Mouse (Mus musculus) forebrain, embryonic 15.5 days (tissue): ENCODE data around the gene Hivep3. TPM values are rescaled to one million over a fixed set of nuclear protein-coding genes. Genes with fewer than 3 reads are reported as not detected.

ENCODE experiments used
- ATAC-seq: fragments of 200-750 bp; cut with Nextera tagmentation; replicated peaks from 2 replicates; pipeline ENCODE4 v1.8.0; 2017; ENCODE audit warnings: mild to moderate bottlenecking, moderate TSS enrichment, moderate library complexity
- H3K27ac ChIP-seq: fragments of 300-500 bp; sonication (generic); replicated peaks from 2 replicates; pipeline ENCODE4 v1.5.1; 2015; ENCODE audit warnings: mild to moderate bottlenecking, inconsistent platforms
- H3K27me3 ChIP-seq: fragments of 300-500 bp; sonication (generic); 2 replicates; pipeline ENCODE4 v1.6.1; 2015; ENCODE audit warnings: inconsistent platforms
- H3K36me3 ChIP-seq: fragments of 300-500 bp; sonication (generic); 2 replicates; pipeline ENCODE4 v1.6.1; 2015; ENCODE audit warnings: mild to moderate bottlenecking, inconsistent platforms
- H3K4me1 ChIP-seq: fragments of 300-500 bp; sonication (generic); 2 replicates; pipeline ENCODE4 v1.6.1; 2015; ENCODE audit warnings: inconsistent platforms
- H3K4me2 ChIP-seq: fragments of 300-500 bp; sonication (generic); replicated peaks from 2 replicates; pipeline ENCODE4 v1.6.1; 2015; ENCODE audit warnings: mild to moderate bottlenecking, inconsistent platforms
- H3K4me3 ChIP-seq: fragments of 300-500 bp; sonication (generic); 2 replicates; pipeline ENCODE4 v1.5.1; 2015; ENCODE audit warnings: mild to moderate bottlenecking, inconsistent platforms
- H3K9ac ChIP-seq: fragments of 300-500 bp; sonication (generic); replicated peaks from 2 replicates; pipeline ENCODE4 v1.6.1; 2015; ENCODE audit warnings: mild to moderate bottlenecking, inconsistent platforms
- H3K9me3 ChIP-seq: fragments of 300-500 bp; sonication (generic); 2 replicates; pipeline ENCODE4 v1.6.1; 2016; ENCODE audit warnings: inconsistent platforms
- WGBS: fragments of 180-500 bp; shearing (Covaris S2); methylation state at CpG from one replicate; pipeline ENCODE4 v1.1.7; 2015; ENCODE audit warnings: mixed read lengths; 5-methylcytosine and 5-hydroxymethylcytosine counted together
- polyA plus RNA-seq: library from polyadenylated mRNA; unstranded; fragments of >200 nt; fragmentation: Nextera tagmentation; extraction: Ambion mirVana; gene quantifications from 2 replicates; pipeline ENCODE4 v1.2.1, GENCODE M21; 2015

The Hivep3 gene
- polyA plus RNA-seq, 1 experiment from 2014 or later, result 21.7 TPM

GRCm38 (mm10) chr4:119903328-119903727 is 169.7 kb downstream of the Hivep3 start:
- ATAC-seq, result no peak

GRCm38 (mm10) chr4:119903806-119904205 is 170.2 kb downstream of the Hivep3 start:
- no peak overlapping the region for H3K4me3 ChIP-seq
- H3K36me3 ChIP-seq, result no peaks in the 10 kb centered on the region
- WGBS, result 61% methylated on average over 1 of the region's 1 CpGs
- H3K4me2 ChIP-seq, result no peak overlapping the region
- H3K4me1 ChIP-seq, result peaks cover 27% of the 10 kb centered on the region
- H3K27ac ChIP-seq, result 0 out of 2 replicates have a peak overlapping the region, but pooled peaks have one; percentile 80
- H3K27me3 ChIP-seq, result no peaks in the 10 kb centered on the region
- no peak for ATAC-seq
- H3K9ac ChIP-seq, result no peak overlapping the region
- H3K9me3 ChIP-seq, result no peaks in the 10 kb centered on the region

More at GRCm38 (mm10) chr4:119903328-119903727, 169.7 kb downstream of the Hivep3 start:
- H3K9ac ChIP-seq, result no peak overlapping the region
- no peak overlapping the region for H3K4me3 ChIP-seq
- H3K9me3 ChIP-seq, result no peaks in the 10 kb centered on the region
- H3K4me2 ChIP-seq, result no peak overlapping the region
- H3K27ac ChIP-seq, result 0 out of 2 replicates have a peak overlapping the region, but pooled peaks have one; percentile 80
- no peaks in the 10 kb centered on the region for H3K36me3 ChIP-seq
- peaks cover 27% of the 10 kb centered on the region for H3K4me1 ChIP-seq
- H3K27me3 ChIP-seq, result no peaks in the 10 kb centered on the region

- H3K27me3 ChIP-seq, result no peaks in the 10 kb centered on the region
- no peak overlapping the region for H3K9ac ChIP-seq
- no peak overlapping the region for H3K27ac ChIP-seq
- ATAC-seq, result no peak
- no peaks in the 10 kb centered on the region for H3K9me3 ChIP-seq
- no peak overlapping the region for H3K4me2 ChIP-seq
- 89% methylated on average over 4 of the region's 4 CpGs for WGBS
- no peak overlapping the region for H3K4me3 ChIP-seq
- H3K4me1 ChIP-seq, result peaks cover 27% of the 10 kb centered on the region
- no peaks in the 10 kb centered on the region for H3K36me3 ChIP-seq
These were observed 170.7 kb downstream of the Hivep3 start for GRCm38 (mm10) chr4:119904296-119904695.

GRCm38 (mm10) chr4:119907106-119907505 is 173.5 kb downstream of the Hivep3 start:
- no peak overlapping the region for H3K9ac ChIP-seq
- 88% methylated on average over 4 of the region's 4 CpGs for WGBS
- ATAC-seq, result no peak

GRCm38 (mm10) chr4:119911071-119911904 is 177.7 kb downstream of the Hivep3 start:
- H3K27ac ChIP-seq, result no peak overlapping the region
- H3K36me3 ChIP-seq, result no peaks in the 10 kb centered on the region
- no peaks in the 10 kb centered on the region for H3K27me3 ChIP-seq
- 79% methylated on average over 13 of the region's 13 CpGs for WGBS
- no peak overlapping the region for H3K9ac ChIP-seq
- no peak overlapping the region for H3K4me3 ChIP-seq
- H3K4me2 ChIP-seq, result no peak overlapping the region
- no peaks in the 10 kb centered on the region for H3K4me1 ChIP-seq
- no peaks in the 10 kb centered on the region for H3K9me3 ChIP-seq
- ATAC-seq, result no peak

More at GRCm38 (mm10) chr4:119907106-119907505, 173.5 kb downstream of the Hivep3 start:
- Histone ChIP-seq H3K9me3 (no peaks in the 10 kb centered on the region), H3K27ac (no peak overlapping the region), H3K4me3 (no peak overlapping the region), H3K36me3 (no peaks in the 10 kb centered on the region), H3K4me1 (peaks cover 17% of the 10 kb centered on the region), H3K27me3 (no peaks in the 10 kb centered on the region), H3K4me2 (no peak overlapping the region)

- no peak overlapping the region for H3K4me3 ChIP-seq
- H3K4me1 ChIP-seq, result no peaks in the 10 kb centered on the region
- no peak overlapping the region for H3K9ac ChIP-seq
- no peak for ATAC-seq
- H3K9me3 ChIP-seq, result no peaks in the 10 kb centered on the region
- H3K27me3 ChIP-seq, result no peaks in the 10 kb centered on the region
- WGBS, result 79% methylated on average over 2 of the region's 2 CpGs
- H3K27ac ChIP-seq, result no peak overlapping the region
- no peaks in the 10 kb centered on the region for H3K36me3 ChIP-seq
- no peak overlapping the region for H3K4me2 ChIP-seq
These were observed 178.6 kb downstream of the Hivep3 start for GRCm38 (mm10) chr4:119912216-119912615.

- WGBS, result 13% methylated on average over 4 of the region's 4 CpGs
- Histone ChIP-seq H3K36me3 (no peaks in the 10 kb centered on the region), H3K4me1 (no peaks in the 10 kb centered on the region), H3K27me3 (no peaks in the 10 kb centered on the region), H3K4me3 (no peak overlapping the region), H3K9ac (no peak overlapping the region), H3K9me3 (no peaks in the 10 kb centered on the region), H3K27ac (no peak overlapping the region), H3K4me2 (no peak overlapping the region)
- ATAC-seq, result no peak
These were observed 180.6 kb downstream of the Hivep3 start for GRCm38 (mm10) chr4:119914194-119914593.

- no peak overlapping the region for H3K4me3 ChIP-seq
- ATAC-seq, result no peak
- no peaks in the 10 kb centered on the region for H3K4me1 ChIP-seq
- H3K9ac ChIP-seq, result no peak overlapping the region
- H3K27me3 ChIP-seq, result no peaks in the 10 kb centered on the region
- H3K4me2 ChIP-seq, result no peak overlapping the region
- no peaks in the 10 kb centered on the region for H3K36me3 ChIP-seq
- H3K9me3 ChIP-seq, result no peaks in the 10 kb centered on the region
- H3K27ac ChIP-seq, result no peak overlapping the region
- WGBS, result 79% methylated on average over 2 of the region's 2 CpGs
These were observed 181.5 kb downstream of the Hivep3 start for GRCm38 (mm10) chr4:119915069-119915468.

- Histone ChIP-seq H3K36me3 (no peaks in the 10 kb centered on the region), H3K27ac (no peak overlapping the region), H3K27me3 (no peaks in the 10 kb centered on the region), H3K9me3 (no peaks in the 10 kb centered on the region), H3K9ac (no peak overlapping the region), H3K4me2 (no peak overlapping the region), H3K4me3 (no peak overlapping the region), H3K4me1 (0 out of 2 replicates have a peak, but pooled peaks cover 5% of the 10 kb centered on the region)
- WGBS, result 71% methylated on average over 7 of the region's 7 CpGs
- ATAC-seq, result no peak
These were observed 183.9 kb downstream of the Hivep3 start for GRCm38 (mm10) chr4:119917502-119917901.

GRCm38 (mm10) chr4:119919349-119919748 is 185.8 kb downstream of the Hivep3 start:
- 80% methylated on average over 5 of the region's 5 CpGs for WGBS
- ATAC-seq, result no peak

GRCm38 (mm10) chr4:119921022-119921717 is 187.6 kb downstream of the Hivep3 start:
- H3K4me3 ChIP-seq, result no peak overlapping the region
- no peak overlapping the region for H3K27ac ChIP-seq
- H3K27me3 ChIP-seq, result no peaks in the 10 kb centered on the region
- H3K4me1 ChIP-seq, result 0 out of 2 replicates have a peak, but pooled peaks cover 5% of the 10 kb centered on the region
- H3K9ac ChIP-seq, result no peak overlapping the region
- 83% methylated on average over 12 of the region's 12 CpGs for WGBS
- ATAC-seq, result no peak
- no peaks in the 10 kb centered on the region for H3K9me3 ChIP-seq
- H3K36me3 ChIP-seq, result no peaks in the 10 kb centered on the region
- H3K4me2 ChIP-seq, result no peak overlapping the region

More at GRCm38 (mm10) chr4:119919349-119919748, 185.8 kb downstream of the Hivep3 start:
- Histone ChIP-seq H3K27me3 (no peaks in the 10 kb centered on the region), H3K27ac (no peak overlapping the region), H3K9me3 (no peaks in the 10 kb centered on the region), H3K4me2 (no peak overlapping the region), H3K9ac (no peak overlapping the region), H3K4me1 (0 out of 2 replicates have a peak, but pooled peaks cover 5% of the 10 kb centered on the region), H3K4me3 (no peak overlapping the region), H3K36me3 (no peaks in the 10 kb centered on the region)

- H3K27ac ChIP-seq, result no peak overlapping the region
- H3K36me3 ChIP-seq, result no peaks in the 10 kb centered on the region
- H3K27me3 ChIP-seq, result no peaks in the 10 kb centered on the region
- no peak overlapping the region for H3K9ac ChIP-seq
- H3K4me1 ChIP-seq, result 0 out of 2 replicates have a peak, but pooled peaks cover 5% of the 10 kb centered on the region
- no peaks in the 10 kb centered on the region for H3K9me3 ChIP-seq
- no peak for ATAC-seq
- WGBS, result 76% methylated on average over 8 of the region's 8 CpGs
- no peak overlapping the region for H3K4me3 ChIP-seq
- H3K4me2 ChIP-seq, result no peak overlapping the region
These were observed 188.2 kb downstream of the Hivep3 start for GRCm38 (mm10) chr4:119921723-119922266.
